Mouse (Mus musculus) heart, adult 18-20 months (tissue): ENCODE measurements at regions not wholly inside any gene's neighbourhood (a gene's known extent, or its start where the extent isn't known, plus 50 kb on each side); places are given as distances from the start of the nearest gene placed in this dataset.
"Not testable (repeated sequence)": the region's sequence is repeated elsewhere in the genome, so short reads cannot be mapped to it uniquely, and the experiment has no call there.

Experiments used
- DNase-seq, 2 experiments: peaks; one replicate each; pipeline ENCODE4 v3.0.0; 2021 to 2022; ENCODE audit warnings: mixed read lengths in 1 of 2
- microRNA-seq, 2 experiments: library from miRNA; unstranded; fragments of <30 nt; microRNA quantifications; one replicate each; pipeline ENCODE4 v1.2.0; 2022

DNA sequence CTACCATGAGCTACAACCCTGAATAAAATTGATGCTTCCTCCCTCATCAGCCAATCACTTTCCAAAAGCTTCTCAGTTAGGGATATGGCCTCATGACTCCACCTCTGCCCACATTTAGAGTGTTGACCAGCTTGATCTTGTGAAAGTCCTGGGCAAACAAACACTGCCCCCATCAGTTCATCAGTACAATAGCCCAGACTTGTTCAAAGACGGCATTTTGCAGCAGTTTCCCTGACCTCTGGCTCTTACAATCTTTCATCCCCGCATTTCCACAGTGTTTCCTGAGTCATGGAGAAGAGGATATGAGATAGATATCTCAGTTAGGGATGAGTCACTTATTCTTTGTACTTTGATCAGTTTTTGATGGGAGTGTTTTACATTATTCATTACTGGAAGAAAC lies 203.5 kb upstream of the Asrgl1 start:
- peak in 1 of 2 experiments; percentile 1 for DNase-seq

DNA sequence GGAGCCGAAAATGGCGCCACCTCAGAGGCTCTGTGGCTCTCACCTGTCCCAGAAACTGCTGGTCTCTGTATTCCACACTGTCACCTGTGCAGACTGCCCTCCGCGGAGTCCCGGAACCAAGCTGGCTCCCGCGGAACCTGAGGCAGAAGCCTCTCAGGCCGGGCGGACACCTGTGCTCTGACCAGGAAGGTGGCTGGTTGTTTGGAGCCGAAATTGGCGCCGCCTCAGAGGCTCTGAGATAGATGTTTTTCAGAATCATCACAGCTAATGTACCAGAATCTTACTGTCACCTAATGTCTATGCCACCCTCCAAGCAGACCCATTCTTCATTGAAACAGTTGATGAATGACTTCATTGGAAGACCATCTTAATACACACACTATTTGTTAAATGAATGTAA lies 202.0 kb upstream of the Asrgl1 start:
- DNase-seq: not testable (repeated sequence)

DNA sequence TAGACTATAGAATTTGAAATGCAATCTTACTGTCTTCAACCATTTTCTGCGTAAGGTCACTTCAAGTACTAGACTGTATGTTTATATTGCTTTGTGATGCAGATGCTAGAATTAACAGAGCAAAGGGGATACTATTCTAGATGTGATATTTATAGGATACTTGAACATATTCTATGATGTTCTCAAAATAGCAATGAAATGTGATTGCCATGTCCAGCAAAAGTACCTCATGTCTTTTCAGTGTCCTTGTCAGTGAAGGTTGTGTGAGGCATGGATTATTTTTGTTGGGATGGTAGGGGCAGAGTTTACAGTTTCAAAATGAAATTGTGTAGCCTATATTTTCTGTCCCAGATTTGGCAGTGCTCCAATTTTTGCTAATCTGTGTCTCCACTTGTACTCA lies 182.5 kb upstream of the Asrgl1 start:
- peak in 1 of 2 experiments; percentile 4 for DNase-seq

DNA sequence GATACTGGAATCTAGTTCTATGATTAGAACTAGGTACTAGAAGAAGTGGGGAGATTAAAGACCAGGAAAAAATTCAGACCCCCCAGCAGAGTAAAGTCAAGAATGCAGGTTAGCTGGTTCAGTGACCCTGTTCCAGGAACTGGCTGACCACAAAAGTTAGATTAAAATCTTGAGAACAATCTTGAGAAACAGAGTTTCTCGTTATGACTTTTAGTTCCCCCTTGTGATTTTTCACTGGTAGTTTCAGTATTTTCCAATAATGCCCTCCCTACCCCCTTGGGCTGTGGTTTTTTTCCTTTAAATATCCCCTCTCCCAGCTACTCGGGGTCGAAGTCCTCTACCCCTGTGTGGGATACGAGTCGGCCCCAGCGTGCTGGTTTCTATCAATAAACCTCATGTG lies 180.7 kb upstream of the Asrgl1 start:
- DNase-seq: not testable (repeated sequence)

DNA sequence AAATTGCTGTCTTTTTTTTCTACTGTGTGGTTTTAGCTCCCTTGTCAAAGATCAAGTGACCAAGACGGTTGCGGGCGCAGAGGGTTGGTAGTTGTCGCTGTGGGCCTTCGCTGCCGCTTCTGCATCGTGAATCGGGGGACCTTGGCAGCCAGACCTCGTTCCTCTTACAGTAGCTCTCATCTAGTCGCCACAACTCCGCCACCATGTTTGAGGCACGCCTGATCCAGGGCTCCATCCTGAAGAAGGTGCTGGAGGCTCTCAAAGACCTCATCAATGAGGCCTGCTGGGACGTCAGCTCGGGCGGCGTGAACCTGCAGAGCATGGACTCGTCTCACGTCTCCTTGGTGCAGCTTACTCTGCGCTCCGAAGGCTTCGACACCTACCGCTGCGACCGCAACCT lies 147.7 kb upstream of the Asrgl1 start:
- DNase-seq: peak; percentile 18 to 55

DNA sequence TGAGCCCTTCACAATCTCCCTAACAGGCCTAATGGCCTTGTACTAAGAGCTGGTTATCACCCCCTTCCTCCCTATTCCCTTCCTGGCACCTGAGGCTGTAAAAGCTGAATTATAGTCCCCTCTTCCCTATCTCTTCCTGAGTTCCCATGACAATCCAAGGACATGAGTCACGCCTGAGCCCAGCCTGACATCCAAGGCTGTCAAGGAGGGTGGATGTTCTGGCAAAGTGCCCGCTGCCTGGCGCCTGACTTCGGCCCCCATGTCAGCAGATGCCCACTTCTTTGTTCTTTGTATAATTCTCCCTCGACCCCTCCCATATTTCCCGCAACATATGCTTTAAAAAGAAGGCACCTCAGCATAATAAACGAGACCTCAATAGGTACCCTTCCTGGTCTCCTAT lies 99.2 kb upstream of the Asrgl1 start:
- DNase-seq: not testable (repeated sequence)

Small RNA genes lying in the stretch of these regions (microRNA-seq; reads per million reads assigned to microRNA genes)
- gene Gm24543: 0 reads per million in 2 experiments
